Mouse (Mus musculus) olfactory bulb, adult 2 months (tissue): ENCODE data around the gene Csnk2a2. TPM values are rescaled to one million over a fixed set of nuclear protein-coding genes. Genes with fewer than 3 reads are reported as not detected.

ENCODE experiments used
- H3K27ac ChIP-seq: fragments of 200-500 bp; 2 replicates; pipeline ENCODE4 v1.5.1; 2012; ENCODE audit warnings: low read depth, low read length; ENCODE audit not compliant: insufficient read depth
- H3K4me1 ChIP-seq: fragments of 200-500 bp; 2 replicates; pipeline ENCODE4 v1.6.1; 2012; ENCODE audit warnings: low read length; ENCODE audit not compliant: control insufficient read depth, insufficient read depth
- H3K4me3 ChIP-seq: fragments of 200-500 bp; 2 replicates; pipeline ENCODE4 v1.5.1; 2012; ENCODE audit warnings: mild to moderate bottlenecking, low read depth, low read length, moderate library complexity; ENCODE audit not compliant: insufficient read depth
- CTCF ChIP-seq: fragments of 200-500 bp; IDR thresholded peaks from 2 replicates; pipeline ENCODE4 v1.5.1; 2012; ENCODE audit warnings: low read depth, mild to moderate bottlenecking, low read length, moderate library complexity; ENCODE audit not compliant: insufficient read depth
- POLR2A ChIP-seq: fragments of 200-500 bp; IDR thresholded peaks from 2 replicates; pipeline ENCODE4 v1.6.1; 2012; ENCODE audit warnings: mild to moderate bottlenecking, low read depth, low read length, moderate library complexity; ENCODE audit not compliant: insufficient read depth
- WGBS: fragments of 180-500 bp; shearing (Covaris S2); methylation state at CpG from one replicate; pipeline ENCODE4 v1.1.7; 2018; 5-methylcytosine and 5-hydroxymethylcytosine counted together
- polyA plus RNA-seq: library from polyadenylated mRNA; stranded (reverse); fragments of >200 nt; gene quantifications from 2 replicates; pipeline ENCODE4 v1.2.4, GENCODE M21; 2012; ENCODE audit warnings: low replicate concordance; ENCODE audit not compliant: missing spikeins, insufficient read depth, insufficient read length

Gene Csnk2a2
- polyA plus RNA-seq, 1 experiment: not detected

GRCm38 (mm10) chr8:95512257-95512656 lies 22.4 kb upstream of the Csnk2a2 start:
- Histone ChIP-seq H3K27ac (no peak overlapping the region), H3K4me3 (no peak overlapping the region), H3K4me1 (peaks cover 2% of the 10 kb centered on the region; the same call in 1 of the 2 replicates)
- 71% methylated on average over 4 of the region's 4 CpGs for WGBS
- TF ChIP-seq POLR2A: no peak
- no peak for TF ChIP-seq CTCF

- no peak for TF ChIP-seq CTCF
- no peak for TF ChIP-seq POLR2A
- 70% methylated on average over 5 of the region's 5 CpGs for WGBS
- Histone ChIP-seq H3K27ac (no peak overlapping the region), H3K4me1 (no peaks in the 10 kb centered on the region), H3K4me3 (no peak overlapping the region)
These were observed 16.4 kb upstream of the Csnk2a2 start for GRCm38 (mm10) chr8:95506245-95506644.

- 31% methylated on average over 3 of the region's 3 CpGs for WGBS
- Histone ChIP-seq H3K27ac (no peak overlapping the region), H3K4me3 (no peak overlapping the region), H3K4me1 (no peaks in the 10 kb centered on the region)
- TF ChIP-seq POLR2A (no peak), CTCF (no peak)
These were observed 15.8 kb upstream of the Csnk2a2 start for GRCm38 (mm10) chr8:95505606-95506005.

GRCm38 (mm10) chr8:95504835-95505234 lies 15.0 kb upstream of the Csnk2a2 start:
- Histone ChIP-seq H3K4me3 (no peak overlapping the region), H3K27ac (no peak overlapping the region), H3K4me1 (no peaks in the 10 kb centered on the region)
- 59% methylated on average over 5 of the region's 5 CpGs for WGBS
- TF ChIP-seq CTCF: no peak
- no peak for TF ChIP-seq POLR2A

GRCm38 (mm10) chr8:95502431-95502830 lies 12.6 kb upstream of the Csnk2a2 start:
- 57% methylated on average over 7 of the region's 7 CpGs for WGBS
- Histone ChIP-seq H3K4me1 (no peaks in the 10 kb centered on the region), H3K4me3 (no peak overlapping the region), H3K27ac (no peak overlapping the region)
- TF ChIP-seq CTCF: no peak
- no peak for TF ChIP-seq POLR2A

GRCm38 (mm10) chr8:95500436-95500835 lies 10.6 kb upstream of the Csnk2a2 start:
- WGBS: 84% methylated on average over 5 of the region's 5 CpGs
- Histone ChIP-seq H3K27ac (no peak overlapping the region), H3K4me3 (no peak overlapping the region), H3K4me1 (no peaks in the 10 kb centered on the region)
- no peak for TF ChIP-seq CTCF
- no peak for TF ChIP-seq POLR2A

- Histone ChIP-seq H3K4me3 (no peak overlapping the region), H3K27ac (no peak overlapping the region), H3K4me1 (no peaks in the 10 kb centered on the region)
- TF ChIP-seq POLR2A: no peak
- no peak for TF ChIP-seq CTCF
- 62% methylated on average over 4 of the region's 4 CpGs for WGBS
These were observed 9.6 kb upstream of the Csnk2a2 start for GRCm38 (mm10) chr8:95499266-95500064.

GRCm38 (mm10) chr8:95497821-95498220 lies 8.0 kb upstream of the Csnk2a2 start:
- H3K4me3 ChIP-seq: no peak overlapping the region
- no peak for TF ChIP-seq POLR2A
- TF ChIP-seq CTCF: no peak
- H3K4me1 ChIP-seq: no peaks in the 10 kb centered on the region
- 87% methylated on average over 3 of the region's 3 CpGs for WGBS
- H3K27ac ChIP-seq: no peak overlapping the region

GRCm38 (mm10) chr8:95496420-95496819 lies 6.6 kb upstream of the Csnk2a2 start:
- WGBS: 27% methylated on average over 3 of the region's 3 CpGs
- no peak for TF ChIP-seq POLR2A
- no peak for TF ChIP-seq CTCF
- H3K4me1 ChIP-seq: no peaks in the 10 kb centered on the region
- H3K4me3 ChIP-seq: no peak overlapping the region
- H3K27ac ChIP-seq: no peak overlapping the region

- no peak overlapping the region for H3K4me3 ChIP-seq
- no peak for TF ChIP-seq CTCF
- TF ChIP-seq POLR2A: no peak
- 86% methylated on average over 6 of the region's 6 CpGs for whole genome bisulfite sequencing
These were observed 5.6 kb upstream of the Csnk2a2 start for GRCm38 (mm10) chr8:95495444-95495843.

More at GRCm38 (mm10) chr8:95495444-95495843, 5.6 kb upstream of the Csnk2a2 start:
- H3K27ac ChIP-seq: no peak overlapping the region
- H3K4me1 ChIP-seq: no peaks in the 10 kb centered on the region
